Mouse (Mus musculus) testis, adult 2 months (tissue): ENCODE measurements around the gene Bax.

ENCODE experiments used
- CTCF ChIP-seq: fragments of 200-500 bp; IDR thresholded peaks from 2 replicates; pipeline ENCODE4 v1.5.1; 2012; ENCODE audit warnings: low read depth, mild to moderate bottlenecking, inconsistent platforms, low read length, moderate library complexity; ENCODE audit not compliant: control insufficient read depth, insufficient read depth, insufficient replicate concordance
- POLR2A ChIP-seq: fragments of 200-500 bp; IDR thresholded peaks from 2 replicates; pipeline ENCODE4 v1.6.1; 2012; ENCODE audit warnings: low read depth, mild to moderate bottlenecking, inconsistent platforms, low read length, moderate library complexity; ENCODE audit not compliant: control insufficient read depth

DNA sequence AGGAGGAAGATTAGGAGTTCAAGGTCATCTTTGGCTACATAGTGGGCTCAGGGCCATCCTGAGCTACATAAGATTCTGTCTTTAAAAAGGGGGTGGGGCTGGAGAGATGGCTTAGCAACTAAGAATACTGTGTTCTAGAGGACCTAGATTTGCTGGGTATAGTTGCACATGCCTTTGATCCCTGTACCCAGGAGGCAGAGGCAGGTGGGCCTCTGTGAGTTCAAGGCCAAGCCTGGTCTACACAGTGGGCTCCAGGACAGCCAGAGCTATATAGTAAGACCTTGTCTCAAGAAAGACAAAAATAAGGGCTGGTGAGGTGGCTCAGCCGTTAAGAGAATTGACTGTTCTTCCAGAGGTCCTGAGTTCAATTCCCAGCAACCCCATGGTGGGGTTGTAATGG lies 16.7 kb downstream of the Bax start:
- TF ChIP-seq CTCF (no peak), POLR2A (no peak)
